Mouse (Mus musculus) liver, embryonic 15.5 days (tissue): ENCODE measurements around the gene Cyp2j5. TPM values are rescaled to one million over a fixed set of nuclear protein-coding genes. Genes with fewer than 3 reads are reported as not detected.

Source experiments
- ATAC-seq: fragments of 200-750 bp; cut with Nextera tagmentation; 2 replicates; pipeline ENCODE4 v1.8.0; 2017; ENCODE audit warnings: moderate number of reproducible peaks, mild to moderate bottlenecking, moderate library complexity; ENCODE audit not compliant: insufficient read depth
- H3K27ac ChIP-seq: fragments of 300-500 bp; sonication (generic); replicated peaks from 2 replicates; pipeline ENCODE4 v1.5.1; 2015; ENCODE audit warnings: mild to moderate bottlenecking, inconsistent platforms
- H3K27me3 ChIP-seq: fragments of 300-500 bp; sonication (generic); 2 replicates; pipeline ENCODE4 v1.6.1; 2015; ENCODE audit warnings: mild to moderate bottlenecking, inconsistent platforms
- H3K36me3 ChIP-seq: fragments of 300-500 bp; sonication (generic); replicated peaks from 2 replicates; pipeline ENCODE4 v1.6.1; 2015; ENCODE audit warnings: moderate library complexity, mild to moderate bottlenecking, inconsistent platforms
- H3K4me1 ChIP-seq: fragments of 300-500 bp; sonication (generic); replicated peaks from 2 replicates; pipeline ENCODE4 v1.6.1; 2015; ENCODE audit warnings: inconsistent platforms
- H3K4me2 ChIP-seq: fragments of 300-500 bp; sonication (generic); 2 replicates; pipeline ENCODE4 v1.6.1; 2015; ENCODE audit warnings: moderate library complexity, mild to moderate bottlenecking, inconsistent platforms
- H3K4me3 ChIP-seq: fragments of 300-500 bp; sonication (generic); replicated peaks from 2 replicates; pipeline ENCODE4 v1.5.1; 2015; ENCODE audit warnings: mild to moderate bottlenecking, inconsistent platforms
- H3K9ac ChIP-seq: fragments of 300-500 bp; sonication (generic); 2 replicates; pipeline ENCODE4 v1.6.1; 2015; ENCODE audit warnings: moderate library complexity, mild to moderate bottlenecking, inconsistent platforms
- H3K9me3 ChIP-seq: fragments of 300-500 bp; sonication (generic); replicated peaks from 2 replicates; pipeline ENCODE4 v1.6.1; 2016; ENCODE audit warnings: inconsistent platforms
- WGBS: fragments of 180-500 bp; shearing (Covaris S2); methylation state at CpG from one replicate; pipeline ENCODE4 v1.1.7; 2015; ENCODE audit warnings: mixed read lengths; ENCODE audit not compliant: insufficient replicate concordance; 5-methylcytosine and 5-hydroxymethylcytosine counted together
- polyA plus RNA-seq: library from polyadenylated mRNA; unstranded; fragments of >200 nt; fragmentation: Nextera tagmentation; extraction: Ambion mirVana; gene quantifications from 2 replicates; pipeline ENCODE4 v1.2.1, GENCODE M21; 2015

Cyp2j5 gene
- polyA plus RNA-seq: 0.44 and 0.46 TPM in 2 replicates

DNA sequence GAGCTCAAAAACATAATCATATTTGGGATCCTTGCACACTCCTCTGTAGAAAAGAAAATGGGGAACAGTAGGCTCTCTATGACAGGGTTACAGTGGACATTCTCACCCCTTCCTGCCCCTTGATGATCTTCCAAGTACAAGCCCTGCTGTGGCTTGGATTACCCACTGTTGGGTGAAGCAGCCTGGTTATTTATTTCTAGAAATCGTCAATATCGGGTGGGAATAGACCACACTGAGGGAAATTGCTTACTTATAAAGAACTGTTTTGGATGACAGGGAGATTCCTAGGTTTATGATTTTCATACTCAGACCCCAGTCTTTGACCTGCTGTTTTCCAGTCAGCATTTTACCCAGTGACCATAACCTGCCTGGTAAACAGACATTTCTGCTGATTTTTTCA lies at the start of gene Cyp2j5:
Gene Cyp2j5, minus strand, starts transcription at position 164 of the 400 bp plus-strand sequence.
- 68% methylated on average over 2 of the region's 2 CpGs for WGBS
- Histone ChIP-seq H3K9ac (no peak within 1 kb of the TSS), H3K27ac (no peak within 1 kb of the TSS), H3K36me3 (no peaks in the 10 kb centered on the region), H3K9me3 (no peaks in the 10 kb centered on the region), H3K4me3 (no peak within 1 kb of the TSS), H3K4me2 (no peak within 1 kb of the TSS), H3K4me1 (no peaks in the 10 kb centered on the region), H3K27me3 (no peaks in the 10 kb centered on the region)
- no peak for ATAC-seq

DNA sequence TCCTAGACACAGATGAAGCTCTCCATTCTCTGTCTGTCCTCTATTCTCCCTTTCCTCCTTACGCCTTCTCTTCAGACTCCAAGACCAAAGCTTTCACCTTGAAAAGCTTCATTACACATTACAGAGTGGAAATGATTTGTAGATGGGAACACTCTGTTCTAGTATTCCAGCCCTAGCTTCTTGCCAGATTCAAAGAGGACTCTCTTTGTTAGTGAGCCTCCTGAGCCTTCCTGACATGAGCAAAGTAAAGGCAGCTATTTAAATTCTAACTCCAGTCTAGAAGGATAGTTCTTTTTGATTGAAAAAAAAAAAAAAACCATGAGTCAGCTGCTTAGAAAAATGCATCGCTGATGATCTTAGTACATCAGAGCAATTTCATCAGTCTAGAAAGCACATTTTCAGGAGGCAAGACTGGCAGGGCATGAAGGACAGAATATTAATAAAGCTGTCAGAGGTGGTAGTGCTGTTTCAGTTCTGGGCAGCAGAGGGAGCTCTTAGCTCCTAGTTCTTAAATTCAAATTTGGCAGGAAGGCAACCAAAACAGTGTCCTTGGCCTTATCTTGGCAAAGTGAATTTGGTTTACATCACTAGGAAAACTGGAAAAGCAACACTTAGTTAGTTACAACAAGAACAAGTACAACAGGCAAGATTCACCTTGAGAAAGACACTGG lies 41.5 kb upstream of the Cyp2j5 start:
- Histone ChIP-seq H3K4me3 (no peak overlapping the region), H3K27me3 (no peaks in the 10 kb centered on the region), H3K9ac (no peak overlapping the region), H3K4me1 (no peaks in the 10 kb centered on the region), H3K4me2 (no peak overlapping the region), H3K9me3 (no peaks in the 10 kb centered on the region), H3K27ac (no peak overlapping the region), H3K36me3 (no peaks in the 10 kb centered on the region)
- ATAC-seq: no peak
- WGBS: 34% methylated on average over 2 of the region's 2 CpGs

GRCm38 (mm10) chr4:96698218-96698561 lies 34.2 kb upstream of the Cyp2j5 start:
- Histone ChIP-seq H3K9me3 (no peaks in the 10 kb centered on the region), H3K4me3 (no peak overlapping the region), H3K27ac (no peak overlapping the region), H3K4me2 (no peak overlapping the region), H3K36me3 (no peaks in the 10 kb centered on the region), H3K9ac (no peak overlapping the region), H3K27me3 (no peaks in the 10 kb centered on the region), H3K4me1 (no peaks in the 10 kb centered on the region)
- ATAC-seq: no peak
- 58% methylated on average over 5 of the region's 5 CpGs for WGBS

DNA sequence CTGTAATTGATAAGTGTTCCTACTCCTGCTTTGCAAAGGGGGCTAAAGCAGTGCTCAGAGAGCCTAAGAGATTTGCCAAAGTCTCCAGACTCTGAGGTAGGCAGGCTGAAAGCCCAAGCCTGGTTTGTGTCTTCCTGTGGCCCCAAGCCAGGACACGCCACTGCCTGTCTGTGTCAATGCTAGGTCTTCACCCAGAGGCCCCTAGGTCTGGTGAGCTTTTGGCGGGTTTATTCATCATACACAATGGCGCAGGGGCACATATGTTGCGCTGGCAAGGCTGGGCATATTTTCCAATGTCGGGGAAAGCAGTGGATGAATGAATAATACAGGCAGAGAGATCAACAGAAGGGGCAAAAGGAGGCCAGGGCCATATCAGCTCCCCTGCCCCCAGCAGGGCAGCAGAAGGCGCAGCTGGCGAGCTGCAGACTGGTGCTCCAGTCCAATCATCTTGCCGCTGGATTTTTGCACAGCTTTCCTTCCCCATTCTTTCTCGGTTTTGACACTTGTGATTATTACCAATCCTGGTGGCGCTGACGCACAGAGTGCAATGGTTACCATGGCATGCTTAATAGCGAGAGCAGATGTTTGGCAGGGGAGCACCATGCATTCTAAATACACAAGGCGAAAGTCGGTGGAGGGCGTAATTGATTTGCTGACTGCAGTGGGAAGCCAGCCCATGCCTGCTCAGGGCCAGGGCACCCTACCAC lies 33.7 kb upstream of the Cyp2j5 start:
- Histone ChIP-seq H3K4me2 (no peak overlapping the region), H3K36me3 (no peaks in the 10 kb centered on the region), H3K4me3 (no peak overlapping the region), H3K9ac (no peak overlapping the region), H3K9me3 (no peaks in the 10 kb centered on the region), H3K4me1 (no peaks in the 10 kb centered on the region), H3K27me3 (no peaks in the 10 kb centered on the region), H3K27ac (no peak overlapping the region)
- 67% methylated on average over 15 of the region's 15 CpGs for WGBS
- no peak for ATAC-seq

DNA sequence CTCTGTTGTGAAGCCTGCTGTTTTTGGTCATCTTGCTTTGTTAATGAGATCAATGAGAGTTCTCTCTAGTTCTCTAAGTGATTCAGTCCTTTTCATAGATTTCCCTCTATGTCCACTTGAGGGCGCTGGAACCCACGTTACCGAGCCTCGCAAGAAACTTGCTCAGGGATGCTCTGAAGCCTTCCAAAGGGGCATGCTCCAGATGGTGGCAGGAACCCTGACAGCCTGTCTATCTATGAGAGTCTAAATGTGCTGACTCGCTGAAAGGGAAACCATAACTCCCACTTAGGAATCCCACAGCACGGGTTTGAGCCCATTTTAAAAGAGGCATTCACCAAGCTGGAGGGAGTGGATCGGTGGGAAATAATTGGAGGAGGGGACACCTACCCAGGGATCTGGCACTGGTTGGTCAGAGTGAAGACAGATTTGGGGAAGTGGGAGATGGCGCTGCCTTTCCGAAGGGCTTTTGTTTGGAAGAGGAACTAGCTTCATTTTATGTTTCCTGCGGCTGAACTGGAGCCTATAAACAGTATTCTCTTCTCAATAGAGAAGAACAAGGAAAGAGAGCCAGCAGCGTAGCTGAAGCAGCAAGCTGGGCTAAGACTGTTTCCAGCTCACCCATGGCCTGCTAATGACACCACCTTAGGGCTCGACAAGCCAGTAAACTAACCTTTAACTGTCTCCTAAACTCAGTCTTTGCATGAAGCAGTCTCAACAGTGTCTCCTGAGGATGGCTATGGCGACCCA lies 32.8 kb upstream of the Cyp2j5 start:
- H3K27ac ChIP-seq: no peak overlapping the region
- no peaks in the 10 kb centered on the region for H3K27me3 ChIP-seq
- no peaks in the 10 kb centered on the region for H3K4me1 ChIP-seq
- H3K9ac ChIP-seq: no peak overlapping the region
- no peak overlapping the region for H3K4me3 ChIP-seq
- H3K9me3 ChIP-seq: no peaks in the 10 kb centered on the region
- 15% methylated on average over 13 of the region's 13 CpGs for WGBS
- H3K4me2 ChIP-seq: no peak overlapping the region
- no peaks in the 10 kb centered on the region for H3K36me3 ChIP-seq
- no peak for ATAC-seq

- H3K9ac ChIP-seq: no peak overlapping the region
- H3K36me3 ChIP-seq: no peaks in the 10 kb centered on the region
- ATAC-seq: no peak
- no peak overlapping the region for H3K4me3 ChIP-seq
- no peaks in the 10 kb centered on the region for H3K4me1 ChIP-seq
- H3K27ac ChIP-seq: no peak overlapping the region
- no peak overlapping the region for H3K4me2 ChIP-seq
- H3K27me3 ChIP-seq: no peaks in the 10 kb centered on the region
- WGBS: 56% methylated on average over 2 of the region's 2 CpGs
- H3K9me3 ChIP-seq: no peaks in the 10 kb centered on the region
These were observed 23.4 kb upstream of the Cyp2j5 start for GRCm38 (mm10) chr4:96687358-96687803.

GRCm38 (mm10) chr4:96683474-96683873 lies 19.5 kb upstream of the Cyp2j5 start:
- Histone ChIP-seq H3K4me3 (no peak overlapping the region), H3K27me3 (no peaks in the 10 kb centered on the region), H3K9me3 (no peaks in the 10 kb centered on the region), H3K4me1 (no peaks in the 10 kb centered on the region), H3K36me3 (no peaks in the 10 kb centered on the region), H3K4me2 (no peak overlapping the region), H3K9ac (no peak overlapping the region), H3K27ac (no peak overlapping the region)
- 42% methylated on average over 2 of the region's 2 CpGs for WGBS
- no peak for ATAC-seq

DNA sequence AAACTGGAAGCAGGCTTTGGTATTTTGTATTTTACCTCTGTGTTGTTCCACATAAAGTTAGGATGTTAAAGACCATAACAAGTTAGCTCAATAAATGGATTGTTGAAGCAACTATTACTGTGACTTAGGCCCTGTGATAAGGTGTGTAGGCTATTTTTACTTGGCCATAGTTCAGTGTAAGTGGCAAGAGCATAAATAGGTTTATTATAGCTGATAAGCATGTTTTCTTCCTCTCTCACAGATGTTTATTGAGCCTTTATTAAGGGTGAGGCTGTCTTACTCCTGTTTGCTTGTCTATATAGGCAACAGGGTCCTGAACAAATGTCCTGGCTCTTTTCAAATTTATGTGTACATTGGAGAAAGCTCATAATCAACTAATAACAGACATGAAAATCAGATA lies 17.0 kb upstream of the Cyp2j5 start:
- Histone ChIP-seq H3K4me2 (no peak overlapping the region), H3K9me3 (no peaks in the 10 kb centered on the region), H3K27me3 (no peaks in the 10 kb centered on the region), H3K4me1 (no peaks in the 10 kb centered on the region), H3K4me3 (no peak overlapping the region), H3K36me3 (no peaks in the 10 kb centered on the region), H3K27ac (no peak overlapping the region), H3K9ac (no peak overlapping the region)
- ATAC-seq: no peak

DNA sequence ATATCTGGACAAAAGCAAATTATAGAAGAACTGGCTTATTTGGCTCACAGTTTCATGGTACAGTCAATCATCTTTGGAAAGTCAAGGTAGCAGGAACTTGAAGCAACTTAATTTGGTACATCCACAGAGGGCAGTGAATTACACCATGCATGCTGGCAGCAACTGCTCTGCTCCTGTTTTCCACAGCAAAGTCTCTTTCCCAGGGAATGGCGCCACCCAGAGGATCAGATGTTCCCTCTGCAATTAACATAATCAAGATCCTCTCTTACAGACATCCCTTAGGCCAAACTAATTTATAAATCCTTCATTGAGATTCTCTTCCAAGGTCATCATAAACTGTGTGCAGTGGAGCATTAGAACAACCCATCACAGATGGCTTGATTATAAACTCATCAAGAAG lies 16.3 kb upstream of the Cyp2j5 start:
- H3K27me3 ChIP-seq: no peaks in the 10 kb centered on the region
- ATAC-seq: no peak
- no peak overlapping the region for H3K4me3 ChIP-seq
- no peaks in the 10 kb centered on the region for H3K4me1 ChIP-seq
- H3K36me3 ChIP-seq: no peaks in the 10 kb centered on the region
- H3K9ac ChIP-seq: no peak overlapping the region
- no peak overlapping the region for H3K4me2 ChIP-seq
- no peaks in the 10 kb centered on the region for H3K9me3 ChIP-seq
- WGBS: 33% methylated on average over 1 of the region's 1 CpGs
- no peak overlapping the region for H3K27ac ChIP-seq

DNA sequence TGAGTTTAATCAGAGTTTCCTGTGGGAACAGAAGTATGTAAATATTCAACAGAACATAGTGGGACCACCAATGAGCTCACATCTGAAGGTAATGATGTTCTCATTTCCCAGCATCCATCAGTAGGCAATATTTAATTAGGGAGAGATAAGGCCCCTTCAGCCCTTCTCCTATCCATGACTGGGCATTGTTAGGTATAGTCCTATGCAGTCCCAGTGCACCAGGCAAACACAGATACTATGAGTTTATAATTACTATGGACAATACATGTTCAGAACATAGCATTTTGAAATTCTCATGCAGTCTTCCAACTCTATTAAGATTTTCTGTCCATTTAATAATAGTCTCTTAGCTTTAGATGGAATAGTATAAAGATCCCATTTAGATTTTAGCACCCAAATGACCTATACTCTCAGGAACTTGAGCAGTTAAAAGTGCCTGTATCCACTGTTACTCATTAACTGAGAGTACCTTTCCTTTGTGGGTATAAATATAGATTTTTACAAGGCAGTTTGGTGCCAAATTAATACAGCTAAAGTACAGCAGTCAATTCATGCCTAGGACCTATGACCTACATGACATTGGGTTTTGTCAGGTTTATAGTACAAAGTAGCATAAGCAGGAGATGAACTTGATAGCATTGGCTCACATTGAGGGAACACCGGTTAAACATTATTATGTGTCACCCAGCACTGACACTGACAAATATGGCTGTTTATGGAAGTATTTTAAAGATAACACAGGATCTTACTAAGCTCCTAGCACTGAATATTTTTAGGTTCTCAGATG lies 907 bp upstream of the Cyp2j5 start:
- no peak overlapping the region for H3K9ac ChIP-seq
- H3K4me1 ChIP-seq: no peaks in the 10 kb centered on the region
- H3K4me2 ChIP-seq: no peak overlapping the region
- 80% methylated on average over 1 of the region's 1 CpGs for WGBS
- no peak overlapping the region for H3K27ac ChIP-seq
- no peak for ATAC-seq
- no peak overlapping the region for H3K4me3 ChIP-seq
- H3K36me3 ChIP-seq: no peaks in the 10 kb centered on the region
- no peaks in the 10 kb centered on the region for H3K9me3 ChIP-seq
- no peaks in the 10 kb centered on the region for H3K27me3 ChIP-seq

DNA sequence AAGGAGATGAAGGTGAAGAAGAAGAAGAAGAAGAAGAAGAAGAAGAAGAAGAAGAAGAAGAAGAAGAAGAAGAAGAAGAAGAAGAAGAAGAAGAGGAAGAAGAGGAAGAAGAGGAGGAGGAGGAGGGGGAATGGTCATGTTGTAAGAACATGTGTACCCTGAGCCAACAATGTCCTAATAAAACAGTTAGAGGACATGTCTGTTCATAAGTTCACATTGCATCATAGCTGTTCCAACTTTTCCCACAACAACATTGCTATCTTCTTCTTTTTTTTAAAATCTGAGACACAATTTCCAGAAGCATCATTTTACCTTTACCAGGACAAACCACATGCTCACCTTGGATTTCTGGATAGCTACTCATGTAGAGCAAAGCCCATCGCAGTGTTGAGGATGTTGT lies 28.5 kb downstream of the Cyp2j5 start:
- no peaks in the 10 kb centered on the region for H3K36me3 ChIP-seq
- no peak overlapping the region for H3K4me2 ChIP-seq
- WGBS: 54% methylated on average over 1 of the region's 1 CpGs
- H3K4me1 ChIP-seq: no peaks in the 10 kb centered on the region
- H3K27me3 ChIP-seq: no peaks in the 10 kb centered on the region
- no peak overlapping the region for H3K4me3 ChIP-seq
- ATAC-seq: no peak
- H3K9ac ChIP-seq: no peak overlapping the region
- H3K27ac ChIP-seq: no peak overlapping the region
- H3K9me3 ChIP-seq: no peaks in the 10 kb centered on the region
